Mouse (Mus musculus) myocyte (in vitro differentiated cells): ENCODE results near the gene Fat3. TPM values are rescaled to one million over a fixed set of nuclear protein-coding genes. Genes with fewer than 3 reads are reported as not detected.

Experiments used
- H3K27me3 ChIP-seq: one replicate; pipeline ENCODE4 v1.6.1; 2011; ENCODE audit not compliant: control insufficient read depth, insufficient read depth, insufficient read length
- H3K36me3 ChIP-seq: one replicate; pipeline ENCODE4 v1.6.1; 2011; ENCODE audit not compliant: control insufficient read depth, insufficient read depth
- H3K4me2 ChIP-seq: one replicate; pipeline ENCODE4 v1.6.1; 2011; ENCODE audit warnings: low read depth, control low read depth
- H3K4me3 ChIP-seq: one replicate; pipeline ENCODE4 v1.5.1; 2011; ENCODE audit warnings: mild to moderate bottlenecking, control low read depth, moderate library complexity
- H3K79me2 ChIP-seq: one replicate; pipeline ENCODE4 v1.6.1; 2011; ENCODE audit not compliant: control insufficient read depth, insufficient read depth
- H3ac ChIP-seq: one replicate; pipeline ENCODE4 v1.6.1; 2011; ENCODE audit not compliant: control insufficient read depth, insufficient read length
- CEBPB ChIP-seq: IDR thresholded peaks from 2 replicates; pipeline ENCODE4 v1.6.1; 2011; ENCODE audit warnings: mild to moderate bottlenecking, moderate library complexity; ENCODE audit not compliant: poor library complexity, insufficient read depth, severe bottlenecking
- E2F4 ChIP-seq: IDR thresholded peaks from one replicate; pipeline ENCODE4 v1.6.1; 2011; ENCODE audit warnings: mild to moderate bottlenecking, control low read depth, moderate library complexity; ENCODE audit not compliant: insufficient read depth
- MAX ChIP-seq: IDR thresholded peaks from one replicate; pipeline ENCODE4 v1.6.1; 2011; ENCODE audit warnings: low read depth, mild to moderate bottlenecking, control low read depth
- MYOD1 ChIP-seq, 3 experiments: IDR thresholded peaks; one replicate each; pipeline ENCODE4 v1.6.1; 2011; ENCODE audit warnings: control low read depth in 2 of 3, low read depth in 2 of 3, mild to moderate bottlenecking in 2 of 3, moderate library complexity in 1 of 3; ENCODE audit not compliant: insufficient read length in 2 of 3, control insufficient read depth in 1 of 3
- MYOG ChIP-seq, 3 experiments: IDR thresholded peaks; one replicate each; pipeline ENCODE4 v1.6.1; 2011; ENCODE audit warnings: control low read depth in 2 of 3, low read depth in 2 of 3, mild to moderate bottlenecking in 2 of 3; ENCODE audit not compliant: insufficient read length in 2 of 3, control insufficient read depth in 1 of 3, insufficient read depth in 1 of 3
- POLR2A ChIP-seq: IDR thresholded peaks from one replicate; pipeline ENCODE4 v1.6.1; 2011; ENCODE audit warnings: low read depth, mild to moderate bottlenecking, control low read depth, moderate library complexity; ENCODE audit not compliant: insufficient read length
- POLR2AphosphoS2 ChIP-seq: IDR thresholded peaks from one replicate; pipeline ENCODE4 v1.6.1; 2011; ENCODE audit warnings: low read depth, control low read depth; ENCODE audit not compliant: insufficient read length
- REST ChIP-seq: IDR thresholded peaks from one replicate; pipeline ENCODE4 v1.6.1; 2011; ENCODE audit warnings: mild to moderate bottlenecking, control low read depth, moderate library complexity; ENCODE audit not compliant: insufficient read depth, insufficient read length
- SRF ChIP-seq: IDR thresholded peaks from one replicate; pipeline ENCODE4 v1.6.1; 2011; ENCODE audit warnings: low read depth; ENCODE audit not compliant: control insufficient read depth, insufficient read length
- TCF12 ChIP-seq: IDR thresholded peaks from one replicate; pipeline ENCODE4 v1.6.1; 2011; ENCODE audit warnings: mild to moderate bottlenecking, control low read depth; ENCODE audit not compliant: poor library complexity, insufficient read depth, severe bottlenecking
- TCF3 ChIP-seq: IDR thresholded peaks from one replicate; pipeline ENCODE4 v1.6.1; 2011; ENCODE audit warnings: low read depth, control low read depth; ENCODE audit not compliant: insufficient read length
- USF1 ChIP-seq: IDR thresholded peaks from one replicate; pipeline ENCODE4 v1.6.1; 2011; ENCODE audit warnings: low read depth, mild to moderate bottlenecking, control low read depth, moderate library complexity
- polyA plus RNA-seq: library from polyadenylated mRNA; unstranded; fragments of >200 nt; fragmentation: generic; extraction: Trizol; gene quantifications from one replicate; pipeline ENCODE4 v1.2.1, GENCODE M21; 2012; ENCODE audit warnings: missing spikeins

Gene Fat3
- polyA plus RNA-seq, 1 experiment: not detected

- no peak overlapping the region for H3K4me2 ChIP-seq
- no peaks in the 10 kb centered on the region for H3K36me3 ChIP-seq
- no peaks in the 10 kb centered on the region for H3K79me2 ChIP-seq
- no peak overlapping the region for H3K4me3 ChIP-seq
- TF ChIP-seq MYOG (IDR thresholded peaks at IDR 0.05; ENCODE audit: control insufficient read depth in 1 of 3, insufficient read depth in 1 of 3, insufficient read length in 2 of 3, low read depth in 2 of 3) (no peak), E2F4 (no peak), SRF (no peak), POLR2AphosphoS2 (no peak), USF1 (no peak), MYOD1 (IDR thresholded peaks at IDR 0.05; ENCODE audit: control insufficient read depth in 1 of 3, insufficient read length in 2 of 3, low read depth in 2 of 3) (no peak), MAX (no peak), POLR2A (no peak), CEBPB (no peak)
- no peak overlapping the region for H3ac ChIP-seq
- no peaks in the 10 kb centered on the region for H3K27me3 ChIP-seq
Observed at GRCm38 (mm10) chr9:15994177-15994576, 506.9 kb downstream of the Fat3 start.

GRCm38 (mm10) chr9:15992158-15992846 is 508.8 kb downstream of the Fat3 start:
- Histone ChIP-seq H3K36me3 (no peaks in the 10 kb centered on the region), H3K4me3 (no peak overlapping the region), H3ac (no peak overlapping the region), H3K4me2 (no peak overlapping the region), H3K27me3 (no peaks in the 10 kb centered on the region), H3K79me2 (no peaks in the 10 kb centered on the region)
- TF ChIP-seq MYOD1 (IDR thresholded peaks at IDR 0.05; ENCODE audit: control insufficient read depth in 1 of 3, insufficient read length in 2 of 3, low read depth in 2 of 3) (no peak), POLR2A (no peak), MAX (no peak), REST (no peak), USF1 (no peak), CEBPB (no peak), POLR2AphosphoS2 (no peak), MYOG (IDR thresholded peaks at IDR 0.05; ENCODE audit: control insufficient read depth in 1 of 3, insufficient read depth in 1 of 3, insufficient read length in 2 of 3, low read depth in 2 of 3) (no peak), E2F4 (no peak), SRF (no peak), TCF12 (no peak), TCF3 (no peak)

- no peak overlapping the region for H3K4me3 ChIP-seq
- no peaks in the 10 kb centered on the region for H3K36me3 ChIP-seq
- H3ac ChIP-seq: no peak overlapping the region
- TF ChIP-seq TCF3 (no peak), MAX (no peak), REST (no peak), MYOG (IDR thresholded peaks at IDR 0.05; ENCODE audit: control insufficient read depth in 1 of 3, insufficient read depth in 1 of 3, insufficient read length in 2 of 3, low read depth in 2 of 3) (no peak), E2F4 (no peak), USF1 (no peak), TCF12 (no peak), POLR2A (no peak), CEBPB (no peak), MYOD1 (IDR thresholded peaks at IDR 0.05; ENCODE audit: control insufficient read depth in 1 of 3, insufficient read length in 2 of 3, low read depth in 2 of 3) (no peak), POLR2AphosphoS2 (no peak), SRF (no peak)
- no peaks in the 10 kb centered on the region for H3K79me2 ChIP-seq
- no peak overlapping the region for H3K4me2 ChIP-seq
- no peaks in the 10 kb centered on the region for H3K27me3 ChIP-seq
Observed at GRCm38 (mm10) chr9:15978317-15978716, 522.8 kb downstream of the Fat3 start.

GRCm38 (mm10) chr9:15976959-15977663 is 524.0 kb downstream of the Fat3 start:
- Histone ChIP-seq H3K27me3 (no peaks in the 10 kb centered on the region), H3ac (no peak overlapping the region), H3K4me2 (peak overlapping the region; percentile 38), H3K36me3 (no peaks in the 10 kb centered on the region), H3K79me2 (no peaks in the 10 kb centered on the region), H3K4me3 (no peak overlapping the region)
- TF ChIP-seq MYOD1 (IDR thresholded peaks at IDR 0.05; ENCODE audit: control insufficient read depth in 1 of 3, insufficient read length in 2 of 3, low read depth in 2 of 3): peak in 1 of 3 experiments; percentile 37
- no peak for TF ChIP-seq REST
- peak in 1 of 3 experiments; percentile 19 for TF ChIP-seq MYOG (IDR thresholded peaks at IDR 0.05; ENCODE audit: control insufficient read depth in 1 of 3, insufficient read depth in 1 of 3, insufficient read length in 2 of 3, low read depth in 2 of 3)

- TF ChIP-seq TCF12 (no peak), MYOG (IDR thresholded peaks at IDR 0.05; ENCODE audit: control insufficient read depth in 1 of 3, insufficient read depth in 1 of 3, insufficient read length in 2 of 3, low read depth in 2 of 3) (no peak), CEBPB (no peak), MAX (no peak)
- no peak overlapping the region for H3ac ChIP-seq
- no peaks in the 10 kb centered on the region for H3K79me2 ChIP-seq
- no peaks in the 10 kb centered on the region for H3K36me3 ChIP-seq
- H3K27me3 ChIP-seq: no peaks in the 10 kb centered on the region
- H3K4me2 ChIP-seq: no peak overlapping the region
- no peak overlapping the region for H3K4me3 ChIP-seq
Observed at GRCm38 (mm10) chr9:15975999-15976398, 525.1 kb downstream of the Fat3 start.
